Mouse (Mus musculus) urinary bladder, adult 18-20 months (tissue): ENCODE data around the gene Olfr250.
"Not testable (repeated sequence)": the region's sequence is repeated elsewhere in the genome, so short reads cannot be mapped to it uniquely, and the experiment has no call there.

ENCODE experiments used
- DNase-seq, 2 experiments: peaks; one replicate each; pipeline ENCODE4 v3.0.0; 2022; ENCODE audit warnings: low spot score in 2 of 2, mixed read lengths in 2 of 2

Olfr250 gene

DNA sequence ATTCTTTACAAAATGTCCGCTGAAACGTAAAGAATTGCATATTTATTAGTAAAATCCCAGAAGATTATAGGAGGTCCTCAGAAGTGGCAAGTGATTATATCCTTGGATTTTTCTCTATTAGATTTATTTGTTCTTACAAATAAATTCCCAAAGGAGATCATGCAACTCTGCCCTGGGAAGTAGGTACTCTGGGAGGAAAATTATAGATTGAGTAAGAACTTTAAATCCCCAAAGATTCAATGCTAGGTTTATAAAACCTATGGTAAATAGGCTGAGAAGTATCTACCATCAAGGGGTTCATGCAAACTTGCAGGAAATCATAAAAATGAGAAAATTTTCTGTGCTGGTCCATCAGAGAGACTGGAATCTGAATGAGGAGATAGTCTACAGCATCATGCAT is at the start of gene Olfr250:
Gene Olfr250 (plus strand): TSS at position 301 of the 400 bp plus-strand sequence.
- DNase-seq = no peak

DNA sequence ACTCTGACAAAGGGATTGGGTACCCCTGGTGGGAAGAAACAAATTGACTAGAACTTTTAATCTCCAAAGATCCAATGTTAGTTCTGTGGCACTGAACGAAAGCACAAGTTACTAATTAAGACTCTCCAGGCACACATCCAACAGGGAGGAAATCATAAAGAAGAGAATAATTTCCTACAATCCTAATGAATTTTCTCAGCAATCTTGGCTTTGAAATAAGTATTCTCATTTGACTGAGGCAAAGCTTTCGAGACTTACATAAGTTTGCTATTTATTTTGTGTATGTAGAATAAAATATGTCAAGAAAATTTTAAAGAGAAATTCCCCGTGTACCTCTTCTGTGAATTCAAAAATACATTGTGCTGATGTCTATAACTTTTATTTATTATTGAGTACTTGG is 37.9 kb upstream of the Olfr250 start, which contains the start of gene Olfr25:
Gene Olfr25 (plus strand): TSS at position 301 of the 400 bp plus-strand sequence.
- no peak for DNase-seq

DNA sequence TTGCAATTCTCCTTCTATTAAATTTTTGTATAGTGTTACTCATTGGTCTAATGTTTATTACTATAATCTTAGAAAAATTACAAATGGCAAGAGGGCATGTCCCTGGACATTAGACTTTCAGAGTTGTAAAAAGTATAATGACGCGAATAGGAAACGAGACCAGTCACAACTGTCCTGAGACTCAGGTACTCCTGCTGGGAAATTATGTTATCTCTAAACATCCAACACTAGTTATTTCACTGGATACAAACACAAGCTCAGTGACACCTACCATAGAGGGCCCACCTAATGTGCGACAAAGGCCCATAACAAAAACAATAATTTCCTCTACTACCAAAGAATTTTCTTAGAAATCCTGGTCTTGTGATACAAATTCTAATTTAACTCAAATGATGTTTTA is 18.6 kb upstream of the Olfr250 start, which contains the start of gene Olfr898:
Gene Olfr898 (plus strand): TSS at position 301 of the 400 bp plus-strand sequence.
- DNase-seq = no peak

DNA sequence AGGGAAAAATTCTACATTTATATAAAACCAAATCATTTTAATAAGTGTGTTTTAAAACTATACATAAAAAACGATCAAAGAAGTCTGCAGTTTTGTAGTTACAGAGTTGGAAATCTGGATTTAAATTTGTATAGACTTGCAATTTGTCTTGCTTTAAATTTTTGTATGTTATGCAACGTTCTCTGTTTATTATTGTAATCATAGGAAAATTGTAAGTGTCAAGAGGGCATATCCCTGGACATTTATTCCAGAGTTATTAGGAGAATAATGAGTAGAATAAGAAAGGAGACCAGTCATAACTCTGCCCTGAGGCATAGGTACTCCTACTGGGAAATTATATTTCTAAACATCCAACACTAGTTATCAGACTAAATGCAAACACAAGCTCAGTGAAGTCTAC is 10.1 kb downstream of the Olfr250 start, which contains the start of gene Olfr251:
Gene Olfr251 (plus strand): TSS at position 301 of the 400 bp plus-strand sequence.
- no peak for DNase-seq

- DNase-seq = no peak
Measured at GRCm38 (mm10) chr9:38401398-38401797, 34.7 kb downstream of the Olfr250 start, which contains the start of gene Olfr147. TSS of gene Olfr147 (plus strand) at chr9:38401698.

GRCm38 (mm10) chr9:38407502-38407901 is 40.8 kb downstream of the Olfr250 start:
- not testable (repeated sequence) for DNase-seq

DNA sequence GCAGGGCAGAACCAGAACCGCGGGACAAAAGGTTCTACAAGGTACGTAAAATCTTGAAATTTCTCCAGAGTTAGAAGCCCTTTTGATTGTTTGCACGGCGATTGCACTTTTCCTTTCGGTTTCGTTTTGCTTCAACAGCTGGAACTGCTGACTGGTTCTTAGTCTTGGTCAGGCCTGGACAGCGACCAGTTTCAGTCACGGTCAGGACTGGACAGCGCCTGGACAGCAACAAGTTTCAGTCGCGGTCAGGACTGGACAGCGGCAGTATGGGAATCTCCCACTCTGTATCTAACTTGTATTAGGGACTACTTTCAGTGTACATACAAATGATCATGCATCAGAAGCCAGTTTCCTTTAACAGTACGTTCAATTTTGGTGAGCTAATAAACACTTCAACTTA is 46.8 kb downstream of the Olfr250 start:
- not testable (repeated sequence) for DNase-seq
